Mouse (Mus musculus): ENCODE measurements at regions not wholly inside any gene's neighbourhood (a gene's known extent, or its start where the extent isn't known, plus 50 kb on each side); places are given as distances from the start of the nearest gene placed in this dataset.

- no peak for DNase-seq
Measured at GRCm38 (mm10) chr6:107797845-107798244, 267.0 kb upstream of the Setmar start.

DNA sequence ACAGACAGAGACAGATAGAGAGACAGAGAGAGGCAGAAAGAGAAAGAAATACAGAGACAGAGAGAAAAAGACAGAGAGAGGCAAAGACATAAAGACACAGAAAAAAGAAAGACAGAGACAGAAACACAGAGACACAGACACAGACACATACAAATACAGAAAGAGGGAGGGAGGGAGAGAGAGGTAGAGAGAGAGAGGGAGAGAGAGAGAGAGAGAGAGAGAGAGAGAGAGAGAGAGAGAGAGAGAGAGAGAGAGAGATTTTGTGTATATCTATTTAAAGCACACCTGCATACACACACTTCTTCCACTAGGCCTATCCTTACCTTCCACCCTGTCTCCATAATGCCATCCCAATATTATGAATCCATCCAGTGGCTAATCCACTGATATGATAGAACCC is 261.8 kb upstream of the Setmar start:
- no peak for DNase-seq
